Mouse (Mus musculus): ENCODE results near the gene Lrmda.
"Not testable (repeated sequence)": the region's sequence is repeated elsewhere in the genome, so short reads cannot be mapped to it uniquely, and the experiment has no call there.

Gene Lrmda

DNA sequence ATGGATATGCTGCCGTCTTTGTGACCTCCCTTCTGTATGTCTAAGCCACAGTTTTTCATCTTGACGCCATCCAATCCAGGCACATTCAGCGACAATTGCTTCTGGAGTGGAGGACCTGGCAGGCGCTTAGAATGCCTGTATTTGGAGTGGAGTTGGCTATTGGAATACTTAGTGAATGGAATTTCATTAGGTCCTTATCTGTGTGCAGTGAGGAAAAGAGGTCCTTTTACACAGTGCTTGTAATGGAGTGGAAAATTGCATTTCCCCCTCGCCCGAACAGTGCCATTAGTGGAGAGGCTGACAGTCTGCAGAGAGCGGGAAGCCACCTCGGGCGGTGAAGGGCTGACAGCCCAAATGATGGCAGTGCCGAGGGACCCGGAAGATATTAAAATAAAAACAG is 719.1 kb downstream of the Lrmda start:
- no peak for DNase-seq (ENCODE audit: low spot score)

GRCm38 (mm10) chr14:22742527-22742926 is 723.0 kb downstream of the Lrmda start:
- DNase-seq (ENCODE audit: low spot score): no peak

GRCm38 (mm10) chr14:22743264-22743663 is 723.8 kb downstream of the Lrmda start:
- no peak for DNase-seq (ENCODE audit: low spot score)

- no peak for DNase-seq (ENCODE audit: low spot score)
Measured at GRCm38 (mm10) chr14:22744701-22745100, 725.2 kb downstream of the Lrmda start.

DNA sequence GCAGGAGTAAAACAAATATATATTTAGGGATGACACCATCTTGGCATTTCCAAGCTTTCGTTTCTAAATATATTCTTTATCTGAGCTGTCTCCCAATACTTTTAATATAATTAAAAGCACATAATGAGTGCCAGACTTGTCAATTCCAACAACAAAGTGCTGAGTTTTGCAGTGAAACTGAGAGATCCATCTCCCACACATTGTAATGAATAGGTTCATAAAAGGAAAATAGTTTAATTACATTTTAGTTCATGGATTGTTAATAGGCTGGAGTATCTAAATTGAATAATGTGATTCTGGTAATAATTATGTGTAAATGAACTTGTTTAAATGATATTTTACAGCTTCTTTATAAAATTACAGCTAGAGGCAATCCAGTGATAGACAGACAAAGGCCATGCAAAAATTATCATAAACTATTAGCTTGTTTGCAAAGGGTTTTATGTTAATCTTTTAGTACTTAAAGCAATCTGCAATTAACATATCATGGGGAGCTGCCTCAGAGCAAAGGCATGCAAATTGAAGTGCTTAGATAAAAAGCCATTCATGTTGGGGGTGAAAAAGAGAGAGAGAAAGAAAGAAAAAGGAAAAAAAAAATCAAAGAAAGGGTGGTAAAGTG is 725.9 kb downstream of the Lrmda start:
- DNase-seq (ENCODE audit: low spot score): no peak

DNA sequence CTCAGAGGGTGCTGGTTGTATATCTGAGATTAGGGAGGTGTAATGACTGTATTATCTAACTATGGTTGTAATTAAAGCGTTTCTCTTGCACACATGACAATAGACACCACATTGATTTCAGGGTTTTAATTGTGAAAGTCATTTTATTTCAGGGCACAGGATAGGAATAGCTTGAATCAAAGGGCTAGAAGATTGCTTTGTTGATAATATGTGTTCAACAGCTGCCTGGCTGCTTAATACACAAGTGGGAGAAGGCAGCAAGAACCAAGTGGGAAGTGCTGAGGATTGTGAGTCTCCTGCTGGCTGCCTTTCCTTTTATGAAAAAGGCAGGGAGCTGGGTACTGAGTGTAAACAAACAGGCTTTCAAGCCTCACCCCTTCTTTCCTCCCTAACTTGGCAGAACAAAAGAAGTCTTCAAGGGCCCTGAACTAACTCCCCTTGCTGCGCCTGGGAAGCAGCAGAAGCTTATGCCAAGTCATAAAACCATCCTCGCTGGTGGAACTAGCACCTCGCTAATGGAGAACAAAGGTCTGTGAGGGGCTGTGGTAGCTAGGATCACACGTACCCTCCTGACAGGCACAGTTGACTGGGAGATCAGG is 726.5 kb downstream of the Lrmda start:
- DNase-seq (ENCODE audit: low spot score): no peak

DNA sequence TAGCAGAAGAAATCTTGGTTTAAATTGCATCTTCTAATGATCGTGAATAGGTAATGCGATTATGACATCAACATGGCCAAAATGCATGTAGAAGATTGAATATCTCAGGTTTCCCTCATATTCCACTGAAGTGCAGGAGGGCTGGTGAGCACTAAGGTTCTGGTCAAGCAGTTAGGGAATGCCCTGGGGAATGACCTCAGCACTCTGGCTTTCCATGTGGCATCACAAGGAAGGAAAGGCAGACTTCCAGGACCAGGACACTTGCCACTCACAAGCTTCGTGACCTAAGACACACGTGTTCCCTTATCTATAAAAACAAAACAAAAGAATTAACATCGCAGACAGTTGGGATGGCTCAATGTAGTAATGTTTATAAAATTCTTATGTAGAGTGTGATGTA is 728.3 kb downstream of the Lrmda start:
- no peak for DNase-seq (ENCODE audit: low spot score)

DNA sequence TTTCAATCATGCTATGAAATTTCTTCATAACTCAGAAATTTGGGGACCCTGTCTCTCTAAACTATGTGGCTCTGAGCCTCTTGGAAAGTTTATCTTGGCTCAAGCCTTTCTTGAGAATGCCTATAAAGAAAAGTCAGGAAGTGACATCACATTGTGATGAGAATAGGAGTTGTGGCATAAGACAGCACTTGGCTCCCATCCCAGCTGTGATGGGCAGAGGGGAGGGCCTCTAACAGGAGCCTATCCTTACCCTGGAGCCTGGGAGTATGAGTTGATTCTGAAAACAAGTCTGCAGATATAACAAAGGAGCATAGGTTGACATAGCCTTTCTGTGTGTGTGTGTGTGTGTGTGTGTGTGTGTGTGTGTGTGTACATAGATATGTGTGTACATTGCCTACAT is 730.9 kb downstream of the Lrmda start:
- DNase-seq (ENCODE audit: low spot score): no peak

- DNase-seq (ENCODE audit: low spot score): no peak
Measured at GRCm38 (mm10) chr14:22751290-22751689, 731.8 kb downstream of the Lrmda start.

DNA sequence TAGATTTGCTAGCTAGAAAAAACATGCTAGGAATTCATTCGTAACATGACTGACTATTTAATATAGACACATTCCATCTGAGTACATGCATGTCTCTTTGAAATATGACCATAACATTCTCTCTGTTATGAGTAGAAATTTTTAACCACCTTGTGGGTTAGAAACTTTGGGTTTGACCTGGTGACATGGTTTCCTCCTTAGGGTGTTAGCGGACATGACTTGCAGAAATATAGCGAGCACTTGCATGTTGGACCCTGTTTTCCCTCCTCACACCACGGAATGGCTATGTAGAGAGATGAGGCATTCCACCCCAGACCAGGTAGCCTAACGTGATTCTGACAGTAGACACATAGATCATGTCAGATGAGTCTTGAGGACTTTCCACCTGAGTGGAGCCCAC is 735.1 kb downstream of the Lrmda start:
- no peak for DNase-seq (ENCODE audit: low spot score)

DNA sequence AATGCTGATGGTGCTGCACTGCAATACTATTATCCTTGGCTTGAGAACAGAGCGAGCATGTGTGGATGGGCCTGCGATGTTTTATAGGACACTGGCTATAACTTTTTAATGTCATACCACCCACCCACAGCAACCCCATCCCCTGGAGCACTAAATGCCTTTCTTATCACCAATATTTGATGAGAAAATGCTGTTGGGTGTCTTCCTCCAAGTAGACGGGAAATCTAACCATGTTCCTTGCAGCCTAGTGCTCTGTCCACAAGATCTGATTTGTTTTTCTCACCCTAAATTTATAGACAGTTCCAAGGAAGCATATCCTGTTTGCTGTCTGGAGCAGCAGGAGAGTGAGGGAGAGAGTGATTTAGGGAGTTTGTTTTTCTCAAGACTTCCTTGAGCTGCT is 738.0 kb downstream of the Lrmda start:
- DNase-seq (ENCODE audit: low spot score): no peak

DNA sequence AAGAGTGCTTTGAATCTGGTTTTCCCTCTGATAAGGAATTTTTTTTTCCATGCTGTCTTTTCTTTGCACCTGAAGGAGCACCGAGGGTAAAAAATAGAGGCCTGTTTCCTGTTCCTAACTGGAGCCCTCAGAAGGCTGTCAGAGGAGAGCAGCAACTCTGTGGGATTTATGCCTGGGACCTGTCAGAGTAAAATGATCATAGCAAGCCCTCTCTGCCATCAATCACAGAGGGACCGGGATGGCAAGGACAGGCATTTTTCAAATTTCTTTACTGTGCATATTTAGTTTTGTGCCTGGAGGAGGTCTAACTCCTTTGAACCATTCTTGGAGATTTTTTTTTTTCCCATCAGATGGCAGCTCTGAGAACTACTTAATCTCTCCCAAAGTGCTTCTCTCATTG is 739.7 kb downstream of the Lrmda start:
- no peak for DNase-seq (ENCODE audit: low spot score)

DNA sequence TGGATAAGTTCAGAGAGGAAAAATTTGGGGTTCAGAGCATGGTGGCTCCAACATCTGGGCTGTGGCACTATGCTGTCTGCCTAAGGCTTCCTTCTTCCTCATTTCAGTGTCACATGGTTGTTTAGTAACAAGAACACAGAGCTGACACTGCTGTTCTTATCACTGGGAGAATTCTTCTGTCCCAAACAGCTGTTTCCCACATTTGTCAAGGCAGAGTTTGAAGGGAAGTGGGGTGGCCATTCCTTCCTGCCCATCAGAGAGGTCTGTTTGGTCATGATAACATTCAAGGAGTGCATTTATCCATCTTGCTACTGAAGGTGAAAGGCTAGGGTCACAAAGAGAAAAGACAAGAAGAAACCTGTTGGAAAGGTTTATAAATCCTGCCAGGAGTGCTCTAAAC is 740.2 kb downstream of the Lrmda start:
- no peak for DNase-seq (ENCODE audit: low spot score)

GRCm38 (mm10) chr14:22760241-22761039 is 740.9 kb downstream of the Lrmda start:
- no peak for DNase-seq (ENCODE audit: low spot score)

- no peak for DNase-seq (ENCODE audit: low spot score)
Measured at GRCm38 (mm10) chr14:22781709-22782108, 762.2 kb downstream of the Lrmda start.

- no peak for DNase-seq (ENCODE audit: low spot score)
Measured at GRCm38 (mm10) chr14:22782365-22782764, 762.9 kb downstream of the Lrmda start.

GRCm38 (mm10) chr14:22783211-22784161 is 764.0 kb downstream of the Lrmda start:
- DNase-seq (ENCODE audit: low spot score): no peak

DNA sequence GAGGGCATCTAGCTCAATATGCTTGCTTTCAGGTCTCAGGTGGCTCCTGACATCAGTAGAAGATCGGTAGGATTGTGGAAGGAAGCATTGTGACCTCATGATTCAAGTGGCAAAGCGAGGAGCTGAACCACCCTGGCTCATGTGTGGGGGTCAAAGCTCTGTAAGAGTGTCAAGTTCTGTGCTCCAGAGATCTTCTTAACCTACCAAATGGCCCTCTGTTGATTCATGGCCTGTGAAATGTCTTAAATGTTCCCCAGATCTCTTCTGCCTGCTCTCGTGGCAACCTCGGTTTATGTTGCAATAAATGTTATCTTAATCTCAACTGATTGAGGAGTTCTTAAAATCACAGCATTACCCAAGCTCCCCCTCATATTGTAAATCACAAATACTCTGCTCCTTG is 780.5 kb downstream of the Lrmda start:
- DNase-seq (ENCODE audit: low spot score): no peak

DNA sequence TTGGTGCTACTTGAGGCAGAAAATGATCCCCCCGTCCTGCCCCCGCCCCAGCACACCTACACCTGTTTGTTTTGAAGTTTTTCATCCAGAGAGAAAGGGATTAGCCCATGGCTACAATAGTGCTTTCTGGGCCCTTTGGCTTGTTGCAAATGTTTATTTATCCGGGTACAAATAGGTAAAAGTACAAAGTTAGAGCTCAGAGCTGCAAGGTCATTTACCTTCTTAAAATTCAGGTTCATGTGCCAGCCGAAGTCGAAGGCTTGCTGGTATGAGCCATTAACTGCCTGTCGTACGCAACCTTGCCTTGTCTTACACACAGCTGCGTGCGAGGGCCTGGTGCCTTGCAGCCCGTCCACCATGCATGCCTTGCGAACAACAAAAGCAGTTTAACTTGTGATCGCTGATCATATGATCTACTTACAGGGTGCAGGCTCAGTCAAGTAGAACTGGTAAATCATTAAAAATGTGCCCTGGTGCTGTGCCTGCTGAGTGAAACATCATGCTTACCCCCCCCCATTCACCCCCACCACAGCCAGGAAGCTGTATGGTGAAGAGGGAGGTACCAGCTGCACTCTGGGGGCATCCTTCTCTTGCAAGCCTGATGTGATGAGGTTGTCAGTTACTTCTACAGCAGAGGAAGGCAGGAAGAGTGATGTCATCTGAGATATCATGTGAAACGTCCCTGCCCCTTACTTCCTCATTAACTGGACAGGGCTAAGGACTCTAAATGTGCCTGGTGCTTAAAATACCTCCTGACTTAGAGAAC is 781.5 kb downstream of the Lrmda start:
- no peak for DNase-seq (ENCODE audit: low spot score)

GRCm38 (mm10) chr14:22801714-22802113 is 782.2 kb downstream of the Lrmda start:
- not testable (repeated sequence) for DNase-seq (ENCODE audit: low spot score)

GRCm38 (mm10) chr14:22807324-22807723 is 787.8 kb downstream of the Lrmda start:
- no peak for DNase-seq (ENCODE audit: low spot score)

All from spleen, adult 12 weeks (tissue).